Mouse (Mus musculus) neural tube, embryonic 11.5 days (tissue): Measurements from ENCODE around the gene Gm5938. TPM values are rescaled to one million over a fixed set of nuclear protein-coding genes. Genes with fewer than 3 reads are reported as not detected.

Source experiments
- ATAC-seq: fragments of 200-750 bp; cut with Nextera tagmentation; 2 replicates; pipeline ENCODE4 v1.8.0; 2017; ENCODE audit warnings: moderate number of reproducible peaks, mild to moderate bottlenecking, moderate TSS enrichment, moderate library complexity; ENCODE audit not compliant: insufficient read depth, low FRiP score, low TSS enrichment
- DNase-seq: peaks from one replicate; pipeline ENCODE4 v3.0.0-alpha.2; 2015; ENCODE audit warnings: low spot score
- H3K27ac ChIP-seq: fragments of 300-500 bp; sonication (generic); 2 replicates; pipeline ENCODE4 v1.5.1; 2014; ENCODE audit warnings: low read depth, mild to moderate bottlenecking, low read length
- H3K27me3 ChIP-seq: fragments of 300-500 bp; sonication (generic); 2 replicates; pipeline ENCODE4 v1.6.1; 2014; ENCODE audit warnings: mild to moderate bottlenecking, low read length, mixed read lengths; ENCODE audit not compliant: control insufficient read depth, insufficient read depth
- H3K36me3 ChIP-seq: fragments of 300-500 bp; sonication (generic); 2 replicates; pipeline ENCODE4 v1.6.1; 2014; ENCODE audit warnings: mild to moderate bottlenecking, low read length, moderate library complexity, mixed read lengths; ENCODE audit not compliant: control insufficient read depth, insufficient read depth
- H3K4me1 ChIP-seq: fragments of 300-500 bp; sonication (generic); 2 replicates; pipeline ENCODE4 v1.6.1; 2014; ENCODE audit warnings: low read length, mixed read lengths; ENCODE audit not compliant: control insufficient read depth, insufficient read depth
- H3K4me2 ChIP-seq: fragments of 300-500 bp; sonication (generic); 2 replicates; pipeline ENCODE4 v1.6.1; 2014; ENCODE audit warnings: low read depth, mild to moderate bottlenecking, moderate library complexity
- H3K4me3 ChIP-seq: fragments of 300-500 bp; sonication (generic); 2 replicates; pipeline ENCODE4 v1.5.1; 2014; ENCODE audit warnings: low read depth, low read length
- H3K9ac ChIP-seq: fragments of 300-500 bp; sonication (generic); 2 replicates; pipeline ENCODE4 v1.6.1; 2014; ENCODE audit warnings: mild to moderate bottlenecking, low read length
- H3K9me3 ChIP-seq: fragments of 300-500 bp; sonication (generic); 2 replicates; pipeline ENCODE4 v1.6.1; 2016; ENCODE audit warnings: low read length; ENCODE audit not compliant: control insufficient read depth
- WGBS: fragments of 180-500 bp; shearing (Covaris S2); extraction: QIAGEN DNeasy Blood & Tissue Kit; methylation state at CpG from one replicate; pipeline ENCODE4 v1.1.7; 2014; 5-methylcytosine and 5-hydroxymethylcytosine counted together
- polyA plus RNA-seq: library from polyadenylated mRNA; unstranded; fragments of >200 nt; fragmentation: Nextera tagmentation; extraction: Ambion mirVana; gene quantifications from 2 replicates; pipeline ENCODE4 v1.2.1, GENCODE M21; 2014

Gene Gm5938
- polyA plus RNA-seq, result not detected in 2 replicates

- Histone ChIP-seq H3K27ac (no peak within 1 kb of the TSS), H3K4me3 (no peak within 1 kb of the TSS), H3K4me2 (no peak within 1 kb of the TSS), H3K4me1 (no peaks in the 10 kb centered on the region), H3K9me3 (no peaks in the 10 kb centered on the region), H3K36me3 (no peaks in the 10 kb centered on the region), H3K27me3 (no peaks in the 10 kb centered on the region), H3K9ac (no peak within 1 kb of the TSS)
- ATAC-seq (no peak), DNase-seq (no peak)
- 80% methylated on average over 1 of the region's 1 CpGs for WGBS
These were observed at the start of gene Gm5938 for GRCm38 (mm10) chrX:78125167-78125566. Gene Gm5938 (plus strand): TSS chrX:78125467.

GRCm38 (mm10) chrX:78091274-78091673, 34.0 kb upstream of the Gm5938 start, which contains the start of gene Obp1a:
Gene Obp1a (minus strand): TSS chrX:78091374.
- Histone ChIP-seq H3K27ac (no peak within 1 kb of the TSS), H3K4me3 (no peak within 1 kb of the TSS), H3K9ac (no peak within 1 kb of the TSS), H3K36me3 (no peaks in the 10 kb centered on the region), H3K4me2 (no peak within 1 kb of the TSS), H3K9me3 (no peaks in the 10 kb centered on the region), H3K4me1 (no peaks in the 10 kb centered on the region), H3K27me3 (no peaks in the 10 kb centered on the region)
- ATAC-seq (no peak), DNase-seq (no peak)

Other genes starting within 250 kb of the Gm5938 start
- not detected in 2 replicates for gene 5430402E10Rik, start 200.4 kb upstream of the Gm5938 start, polyA plus RNA-seq
- not detected in 2 replicates for gene Obp1a, start 34.1 kb upstream of the Gm5938 start, polyA plus RNA-seq
- gene Obp1b, start 61.3 kb downstream of the Gm5938 start, polyA plus RNA-seq, result not detected in 2 replicates
- not detected in 2 replicates for gene Gm14743, start 120.5 kb downstream of the Gm5938 start, polyA plus RNA-seq
- gene 4930480E11Rik, start 244.2 kb downstream of the Gm5938 start, polyA plus RNA-seq, result not detected in 2 replicates